Mouse (Mus musculus) cerebellum, adult 9-10 months (tissue): Measurements from ENCODE around the gene Kmt5a.

Source experiments
- DNase-seq: peaks from one replicate; pipeline ENCODE4 v3.0.0; 2022

Gene Kmt5a

GRCm38 (mm10) chr5:124439447-124440093, at the start of gene Kmt5a:
Gene Kmt5a (plus strand): TSS chr5:124439930.
- peak; percentile 99 for DNase-seq

GRCm38 (mm10) chr5:124392412-124392811, 47.3 kb upstream of the Kmt5a start:
- DNase-seq = no peak

- no peak for DNase-seq
Observed at GRCm38 (mm10) chr5:124393726-124394125, 46.0 kb upstream of the Kmt5a start.

GRCm38 (mm10) chr5:124410808-124411207, 28.9 kb upstream of the Kmt5a start:
- DNase-seq = no peak

GRCm38 (mm10) chr5:124412163-124412562, 27.6 kb upstream of the Kmt5a start:
- no peak for DNase-seq

- DNase-seq = no peak
Observed at GRCm38 (mm10) chr5:124418903-124419302, 20.8 kb upstream of the Kmt5a start.

- DNase-seq = no peak
Observed at GRCm38 (mm10) chr5:124421786-124422185, 17.9 kb upstream of the Kmt5a start.

- peak; percentile 61 for DNase-seq
Observed at GRCm38 (mm10) chr5:124424200-124424722, 15.5 kb upstream of the Kmt5a start.

- no peak for DNase-seq
Observed at GRCm38 (mm10) chr5:124424723-124425411, 14.9 kb upstream of the Kmt5a start.

- peak; percentile 95 for DNase-seq
Observed at GRCm38 (mm10) chr5:124425412-124426259, 14.1 kb upstream of the Kmt5a start, which contains the start of gene Sbno1. Gene Sbno1 (minus strand): TSS chr5:124426001.

GRCm38 (mm10) chr5:124426475-124427071, 13.2 kb upstream of the Kmt5a start:
- peak; percentile 58 for DNase-seq

GRCm38 (mm10) chr5:124432398-124433012, 7.2 kb upstream of the Kmt5a start:
- peak; percentile 86 for DNase-seq

GRCm38 (mm10) chr5:124433048-124433447, 6.7 kb upstream of the Kmt5a start:
- peak; percentile 22 for DNase-seq

GRCm38 (mm10) chr5:124438229-124438628, 1.5 kb upstream of the Kmt5a start:
- DNase-seq = no peak

GRCm38 (mm10) chr5:124438746-124439145, 984 bp upstream of the Kmt5a start:
- no peak for DNase-seq

GRCm38 (mm10) chr5:124440094-124440701, 468 bp downstream of the Kmt5a start:
- DNase-seq = no peak

GRCm38 (mm10) chr5:124442628-124443027, 2.9 kb downstream of the Kmt5a start:
- DNase-seq = no peak

- no peak for DNase-seq
Observed at GRCm38 (mm10) chr5:124444208-124444607, 4.5 kb downstream of the Kmt5a start.

GRCm38 (mm10) chr5:124444661-124445561, 5.2 kb downstream of the Kmt5a start:
- DNase-seq = peak; percentile 64

GRCm38 (mm10) chr5:124445621-124446293, 6.0 kb downstream of the Kmt5a start:
- DNase-seq = no peak
